Mouse (Mus musculus): Measurements from ENCODE around the gene Usp12. TPM values are rescaled to one million over a fixed set of nuclear protein-coding genes. Genes with fewer than 3 reads are reported as not detected.

The Usp12 gene
- total RNA-seq, 2 experiments from 2014 or later: 13.8 to 15.7 TPM

- intact Hi-C loops (cut with DNase I; ENCODE audit: low total_unique reads): no loop called here
These were observed 18.1 kb upstream of the Usp12 start for GRCm38 (mm10) chr5:146812866-146813265.

GRCm38 (mm10) chr5:146809951-146810350, 15.1 kb upstream of the Usp12 start:
- DNase-seq: no peak
- intact Hi-C loops (cut with DNase I; ENCODE audit: low total_unique reads): no loop called here

More at GRCm38 (mm10) chr5:146812866-146813265, 18.1 kb upstream of the Usp12 start:
- no peak for DNase-seq

- intact Hi-C loops (cut with DNase I; ENCODE audit: low total_unique reads): no loop called here
- no peak for DNase-seq
These were observed 11.2 kb upstream of the Usp12 start for GRCm38 (mm10) chr5:146806004-146806430.

GRCm38 (mm10) chr5:146798031-146798430, 3.2 kb upstream of the Usp12 start:
- no peak for DNase-seq
- intact Hi-C loops (cut with DNase I; ENCODE audit: low total_unique reads): loop anchor here (5.0 kb wide), 1 partner anchor 34 kb away; the partner anchor contains the start of gene Rpl21

DNA sequence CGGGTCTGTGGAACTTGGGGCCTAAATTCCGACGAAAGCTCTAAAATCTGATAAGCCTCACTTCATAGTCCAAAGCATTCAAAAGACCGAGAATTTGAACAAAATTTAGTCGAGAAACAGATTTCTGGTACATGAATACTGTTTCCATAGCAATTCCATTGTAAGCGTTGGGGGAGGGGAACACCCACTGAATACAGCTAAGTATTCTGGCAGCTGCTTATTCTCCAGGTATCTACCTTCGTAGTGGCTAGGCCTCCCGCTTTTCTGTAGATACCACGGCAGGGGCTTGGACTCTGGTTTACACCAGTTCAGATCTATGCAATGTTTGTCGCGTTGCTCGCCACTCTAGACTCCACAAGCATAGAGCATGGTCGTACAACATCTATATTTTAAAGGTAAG, 922 bp upstream of the Usp12 start:
- no peak for DNase-seq
- intact Hi-C loops (cut with DNase I; ENCODE audit: low total_unique reads): loop anchor here (5.0 kb wide), 1 partner anchor 37 kb away; the partner anchor contains the start of gene Rpl21

- peak; percentile 60 for DNase-seq
- intact Hi-C loops (cut with DNase I; ENCODE audit: low total_unique reads): no loop called here
These were observed 538 bp downstream of the Usp12 start for GRCm38 (mm10) chr5:146794084-146794852.

GRCm38 (mm10) chr5:146793630-146794083, 1.1 kb downstream of the Usp12 start:
- no peak for DNase-seq
- intact Hi-C loops (cut with DNase I; ENCODE audit: low total_unique reads): no loop called here

DNA sequence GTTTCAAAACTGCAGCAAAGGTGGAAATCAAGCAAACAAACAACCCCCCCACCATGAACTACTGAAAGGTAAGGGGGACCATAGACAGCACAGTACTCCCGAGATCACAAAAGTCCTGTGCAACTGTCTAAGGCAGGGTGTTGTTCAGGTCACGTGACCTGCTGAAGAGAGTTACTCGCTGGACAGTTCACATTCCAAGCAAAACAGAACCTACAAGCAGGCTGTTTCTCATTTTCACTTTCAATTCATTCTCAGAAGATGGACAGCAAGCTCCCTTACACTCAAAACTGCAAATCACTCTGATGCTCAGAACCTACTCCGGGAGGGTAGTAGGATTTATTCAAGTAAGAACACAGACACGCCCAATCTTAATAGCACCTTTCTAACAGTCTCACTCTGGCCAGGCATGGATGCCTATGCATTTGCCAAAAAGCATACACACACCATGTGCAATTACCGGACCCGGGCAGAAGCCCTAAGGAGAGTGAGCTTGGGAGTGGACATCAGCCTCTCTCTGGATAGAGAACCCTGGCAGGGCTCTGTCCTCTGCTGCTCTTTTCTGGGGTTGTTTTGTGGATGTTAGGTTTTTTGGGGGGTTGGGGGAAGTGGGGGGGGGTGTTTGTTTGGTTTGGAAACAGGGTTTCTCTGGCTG, 2.5 kb downstream of the Usp12 start:
- DNase-seq: no peak
- intact Hi-C loops (cut with DNase I; ENCODE audit: low total_unique reads): no loop called here

DNA sequence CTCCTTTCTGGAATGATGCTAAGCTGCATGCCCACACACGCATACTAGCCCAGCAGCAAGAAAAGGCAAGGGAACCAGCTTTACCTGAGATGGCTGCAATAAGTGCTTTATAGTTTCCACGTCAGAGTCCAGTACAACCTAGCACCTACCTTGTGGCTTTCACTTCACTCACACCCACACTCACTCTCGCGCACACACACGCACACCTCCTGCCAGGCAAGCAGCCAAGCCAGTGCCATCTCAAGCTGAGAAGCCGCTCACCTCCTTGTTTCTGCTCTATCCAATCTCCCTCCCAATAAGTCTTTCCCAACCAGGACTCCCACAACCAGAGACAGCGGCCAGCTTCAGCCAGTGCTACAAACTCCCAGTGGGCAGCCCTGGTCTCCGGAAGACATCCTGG, 3.9 kb downstream of the Usp12 start:
- intact Hi-C loops (cut with DNase I; ENCODE audit: low total_unique reads): no loop called here
- DNase-seq: no peak

DNA sequence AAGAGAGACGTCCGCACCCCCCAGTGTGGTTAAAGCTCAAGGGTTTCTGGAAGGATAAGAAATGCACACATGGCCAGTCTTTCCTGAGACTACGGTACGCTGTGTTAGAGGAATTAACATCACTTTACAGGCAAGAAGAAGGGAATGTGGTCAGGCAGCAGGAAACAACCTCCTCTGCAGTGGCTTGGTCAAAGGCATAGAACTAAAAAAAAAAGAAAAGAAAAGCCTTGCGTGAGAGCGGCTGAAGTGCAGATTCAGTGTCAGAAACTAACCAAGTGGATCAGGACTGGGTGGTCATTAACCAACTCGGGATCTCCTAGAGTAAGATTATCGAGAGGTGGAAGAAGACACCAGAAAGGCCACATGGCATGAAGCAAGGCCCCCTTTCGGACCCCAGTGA, 5.4 kb downstream of the Usp12 start:
- intact Hi-C loops (cut with DNase I; ENCODE audit: low total_unique reads): no loop called here
- DNase-seq: no peak

- no peak for DNase-seq
- intact Hi-C loops (cut with DNase I; ENCODE audit: low total_unique reads): no loop called here
These were observed 8.7 kb downstream of the Usp12 start for GRCm38 (mm10) chr5:146786123-146786522.

DNA sequence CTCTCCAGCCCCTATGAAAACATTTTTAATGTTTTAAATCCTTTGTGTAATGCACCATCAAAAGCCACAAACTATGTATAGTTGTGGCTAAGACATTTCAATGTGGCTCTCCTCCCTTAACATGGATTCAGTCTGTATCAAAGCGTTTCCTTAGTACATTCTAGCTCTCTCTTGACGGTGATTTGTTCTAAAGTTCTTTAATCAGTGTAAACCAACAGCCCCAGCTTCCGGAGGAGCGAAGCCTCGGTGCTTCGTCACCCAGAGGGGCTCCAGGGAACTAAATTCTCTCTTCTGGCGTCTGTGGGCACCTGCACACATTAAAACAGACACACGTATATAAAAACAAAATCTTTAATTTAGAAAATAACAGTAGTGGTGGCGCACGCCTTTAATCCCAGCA, 10.9 kb downstream of the Usp12 start:
- no peak for DNase-seq

GRCm38 (mm10) chr5:146783300-146783699, 11.5 kb downstream of the Usp12 start:
- intact Hi-C loops (cut with DNase I; ENCODE audit: low total_unique reads): no loop called here
- DNase-seq: no peak

More for the DNA sequence above, 10.9 kb downstream of the Usp12 start:
- intact Hi-C loops (cut with DNase I; ENCODE audit: low total_unique reads): no loop called here

DNA sequence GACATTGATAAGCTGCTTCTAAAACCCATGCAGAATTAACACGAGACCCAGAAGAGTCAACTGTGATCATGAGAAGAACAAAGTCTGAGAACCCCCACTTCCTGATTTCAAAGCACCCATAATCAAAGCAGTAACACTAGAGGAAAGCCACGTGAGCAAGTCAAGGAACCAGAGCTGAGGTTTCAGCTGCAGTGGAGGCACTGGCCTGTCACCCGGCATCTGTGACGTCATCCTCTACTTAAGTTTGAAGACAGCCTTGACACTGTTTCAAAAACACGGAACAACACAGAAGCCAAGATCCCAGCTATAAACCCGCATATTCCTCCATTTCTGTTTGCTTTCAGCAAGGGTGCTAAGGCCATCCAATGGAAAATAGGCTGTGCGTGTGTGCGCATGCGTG, 13.1 kb downstream of the Usp12 start:
- DNase-seq: no peak
- intact Hi-C loops (cut with DNase I; ENCODE audit: low total_unique reads): no loop called here

- DNase-seq: no peak
- intact Hi-C loops (cut with DNase I; ENCODE audit: low total_unique reads): no loop called here
These were observed 14.9 kb downstream of the Usp12 start for GRCm38 (mm10) chr5:146779931-146780330.

- no peak for DNase-seq
- intact Hi-C loops (cut with DNase I; ENCODE audit: low total_unique reads): no loop called here
These were observed 17.7 kb downstream of the Usp12 start for GRCm38 (mm10) chr5:146776988-146777639.

DNA sequence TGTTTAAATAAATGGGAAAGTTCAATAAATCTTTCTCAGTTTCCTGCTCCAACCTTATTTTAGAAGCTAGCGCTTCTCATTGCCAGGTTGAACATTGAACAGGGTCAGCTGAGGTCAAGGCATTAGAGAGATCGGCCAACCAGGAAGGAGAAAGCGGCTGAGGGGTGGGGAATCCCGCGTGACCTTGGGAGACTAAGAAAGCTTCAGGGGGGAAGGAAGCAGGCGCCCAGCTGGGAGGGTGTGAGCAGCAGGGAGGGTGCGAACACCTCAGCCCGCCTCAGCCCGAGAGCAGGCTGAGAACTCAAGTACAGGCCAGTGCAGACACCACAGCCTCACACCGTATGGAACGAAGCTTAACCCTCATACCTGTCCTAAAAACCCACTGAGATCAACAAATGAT, 22.8 kb downstream of the Usp12 start:
- intact Hi-C loops (cut with DNase I; ENCODE audit: low total_unique reads): no loop called here
- DNase-seq: no peak

DNA sequence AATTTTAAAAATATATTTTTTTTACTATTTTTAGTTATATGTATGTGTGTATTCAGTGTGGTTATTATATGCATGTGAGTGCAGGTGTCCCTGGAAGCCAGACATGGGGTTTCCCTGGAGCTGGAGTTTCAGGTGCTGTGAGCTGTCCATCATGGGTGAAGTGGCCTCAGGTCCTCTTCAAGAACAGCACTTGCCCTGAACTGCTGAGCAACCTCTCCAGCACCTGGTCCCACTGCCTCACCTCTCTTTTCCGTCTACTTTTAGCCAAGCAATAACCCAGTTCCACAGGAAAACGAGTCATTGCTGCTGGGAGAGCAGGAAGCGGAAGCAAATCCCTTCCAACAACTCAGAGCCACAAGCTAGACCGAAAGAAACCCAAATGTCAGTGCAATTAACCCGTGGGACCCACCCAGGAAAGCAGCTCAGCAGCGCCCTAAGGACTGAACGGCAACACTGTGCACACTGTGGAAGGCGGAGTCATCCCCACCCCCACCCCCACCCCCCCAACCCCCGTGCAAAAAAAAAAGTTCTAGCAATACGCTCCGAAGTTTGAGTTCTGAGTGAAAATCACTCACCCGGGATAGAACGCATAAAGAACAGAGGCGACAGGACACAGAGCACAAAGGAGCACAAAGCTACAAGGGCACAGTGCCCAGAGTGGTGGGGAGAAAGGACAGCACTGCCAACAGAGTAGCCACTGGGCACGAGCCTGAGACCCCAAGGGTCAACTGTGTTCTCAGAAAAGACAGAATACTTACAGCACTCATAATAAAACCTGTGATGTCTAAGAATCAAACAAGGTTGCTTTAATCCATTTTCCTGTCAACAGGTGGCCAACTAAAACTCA, 24.6 kb downstream of the Usp12 start:
- intact Hi-C loops (cut with DNase I; ENCODE audit: low total_unique reads): no loop called here

GRCm38 (mm10) chr5:146765791-146766190, 29.0 kb downstream of the Usp12 start:
- intact Hi-C loops (cut with DNase I; ENCODE audit: low total_unique reads): no loop called here
- DNase-seq: no peak

More for the DNA sequence above, 24.6 kb downstream of the Usp12 start:
- no peak for DNase-seq
